Mouse (Mus musculus) small intestine, adult 2 months (tissue): ENCODE results near the gene Hs3st3b1.

Source experiments
- CTCF ChIP-seq: fragments of 200-500 bp; IDR thresholded peaks from 2 replicates; pipeline ENCODE4 v1.5.1; 2012; ENCODE audit warnings: low read depth, mild to moderate bottlenecking, control low read depth, inconsistent platforms, low read length, moderate library complexity, mixed read lengths; ENCODE audit not compliant: insufficient replicate concordance, insufficient read length; ENCODE audit errors: extremely low read depth
- POLR2A ChIP-seq: fragments of 200-500 bp; IDR thresholded peaks from 2 replicates; pipeline ENCODE4 v1.6.1; 2012; ENCODE audit warnings: low read depth, mild to moderate bottlenecking, control low read depth, inconsistent platforms, low read length, moderate library complexity

GRCm38 (mm10) chr11:63948371-63948770 lies 26.3 kb upstream of the Hs3st3b1 start:
- TF ChIP-seq POLR2A (no peak), CTCF (no peak)
